Mouse (Mus musculus): ENCODE results near the gene Il9r. TPM values are rescaled to one million over a fixed set of nuclear protein-coding genes. Genes with fewer than 3 reads are reported as not detected.

The Il9r gene
- total and polyA plus RNA-seq, 3 experiments: 20.0 to 52.1 (median 47.5) TPM

GRCm38 (mm10) chr11:32160341-32160740, 39.7 kb downstream of the Il9r start:
- dilution Hi-C loops (cut with MboI; ENCODE audit: extremely low pct_ligation_motif_present, extremely low pct_unique_long_range_greater_than_20kb, low sequenced_read_pairs) (no loop called here), in situ Hi-C loops (cut with MboI; ENCODE audit: low pct_ligation_motif_present, low pct_unique_long_range_greater_than_20kb, low sequenced_read_pairs) (no loop called here)
- Histone ChIP-seq H3K4me2 (ENCODE audit: insufficient read depth, low read depth, poor library complexity, severe bottlenecking) (no peak overlapping the region), H3K9ac (ENCODE audit: insufficient read depth, low read depth) (no peak overlapping the region), H3K79me2 (replicated peaks; ENCODE audit: control insufficient read depth, extremely low read depth, insufficient read depth, poor library complexity, severe bottlenecking) (no peaks in the 10 kb centered on the region), H3K27me3 (replicated peaks) (peaks cover 33% of the 10 kb centered on the region), H3K9me3 (replicated peaks; ENCODE audit: low read length) (no peaks in the 10 kb centered on the region), H3K4me1 (ENCODE audit: control insufficient read depth in 1 of 2, insufficient read depth in 2 of 2) (peaks cover 3 to 6% of the 10 kb centered on the region in 2 experiments), H3K4me3 (replicated peaks in 1 of 3; ENCODE audit: low read depth in 2 of 3, low read length in 2 of 3, poor library complexity in 1 of 3) (no peak overlapping the region), H3K36me3 (replicated peaks in 1 of 2; ENCODE audit: control insufficient read depth in 1 of 2, insufficient read depth in 1 of 2, low read length in 1 of 2) (no peaks in the 10 kb centered on the region), H3K27ac (ENCODE audit: insufficient read depth, low read depth) (no peak overlapping the region)
- no peak for TF ChIP-seq ZMIZ1 (IDR thresholded peaks at IDR 0.05; ENCODE audit: low read depth, low read length)
- TF ChIP-seq USF1 (IDR thresholded peaks at IDR 0.05; ENCODE audit: low read depth, low read length): no peak
- no peak for TF ChIP-seq ZC3H11A (IDR thresholded peaks at IDR 0.05; ENCODE audit: low read depth, low read length)
- no peak for TF ChIP-seq SIN3A (IDR thresholded peaks at IDR 0.05; ENCODE audit: low read length)
- no peak for TF ChIP-seq JUND (conservative IDR thresholded peaks at IDR 0.05; ENCODE audit: low read depth, low read length)
- no peak for TF ChIP-seq TCF12 (IDR thresholded peaks at IDR 0.05; ENCODE audit: low read depth, low read length)
- no peak for DNase-seq (ENCODE audit: extremely low read depth)

GRCm38 (mm10) chr11:32159176-32159575, 40.9 kb downstream of the Il9r start:
- H3K4me2 ChIP-seq (ENCODE audit: insufficient read depth, low read depth, poor library complexity, severe bottlenecking): no peak overlapping the region
- no peak overlapping the region for H3K27ac ChIP-seq (ENCODE audit: insufficient read depth, low read depth)
- in situ Hi-C loops (cut with MboI; ENCODE audit: low pct_ligation_motif_present, low pct_unique_long_range_greater_than_20kb, low sequenced_read_pairs) (no loop called here), dilution Hi-C loops (cut with MboI; ENCODE audit: extremely low pct_ligation_motif_present, extremely low pct_unique_long_range_greater_than_20kb, low sequenced_read_pairs) (no loop called here)
- no peaks in the 10 kb centered on the region for H3K79me2 ChIP-seq (replicated peaks; ENCODE audit: control insufficient read depth, extremely low read depth, insufficient read depth, poor library complexity, severe bottlenecking)
- H3K27me3 ChIP-seq (replicated peaks): peaks cover 33% of the 10 kb centered on the region
- no peak for TF ChIP-seq MYC (IDR thresholded peaks at IDR 0.05; ENCODE audit: low read depth, low read length)
- TF ChIP-seq IRF4 (IDR thresholded peaks at IDR 0.05; ENCODE audit: low read depth, low read length): no peak
- no peak for TF ChIP-seq EP300 (IDR thresholded peaks at IDR 0.05; ENCODE audit: low read length)
- no peak for TF ChIP-seq SIN3A (IDR thresholded peaks at IDR 0.05; ENCODE audit: low read length)
- no peak for TF ChIP-seq HCFC1 (IDR thresholded peaks at IDR 0.05; ENCODE audit: low read depth, low read length)
- no peak for TF ChIP-seq ZNF384 (IDR thresholded peaks at IDR 0.05; ENCODE audit: low read depth, low read length)
- no peak for TF ChIP-seq MAZ (IDR thresholded peaks at IDR 0.05; ENCODE audit: low read depth, low read length)
- TF ChIP-seq MAFK (IDR thresholded peaks at IDR 0.05; ENCODE audit: insufficient replicate concordance, low read length): no peak
- TF ChIP-seq ELF1 (IDR thresholded peaks at IDR 0.05; ENCODE audit: low read depth, low read length): no peak
- no peak for TF ChIP-seq MXI1 (IDR thresholded peaks at IDR 0.05; ENCODE audit: low read depth, low read length)
- no peak for TF ChIP-seq POLR2A (IDR thresholded peaks at IDR 0.05; ENCODE audit: low read depth, low read length)
- no peak for TF ChIP-seq USF1 (IDR thresholded peaks at IDR 0.05; ENCODE audit: low read depth, low read length)
- TF ChIP-seq UBTF (IDR thresholded peaks at IDR 0.05; ENCODE audit: low read depth, low read length): no peak
- TF ChIP-seq MAX (IDR thresholded peaks at IDR 0.05; ENCODE audit: low read length): no peak
- TF ChIP-seq GABPA (IDR thresholded peaks at IDR 0.05; ENCODE audit: insufficient replicate concordance, low read depth, low read length): no peak
- H3K9ac ChIP-seq (ENCODE audit: insufficient read depth, low read depth): no peak overlapping the region
- no peaks in the 10 kb centered on the region for H3K36me3 ChIP-seq (replicated peaks in 1 of 2; ENCODE audit: control insufficient read depth in 1 of 2, insufficient read depth in 1 of 2, low read length in 1 of 2)
- H3K9me3 ChIP-seq (replicated peaks; ENCODE audit: low read length): no peaks in the 10 kb centered on the region
- no peak overlapping the region for H3K4me3 ChIP-seq (replicated peaks in 1 of 3; ENCODE audit: low read depth in 2 of 3, low read length in 2 of 3, poor library complexity in 1 of 3)
- no peak for DNase-seq (ENCODE audit: extremely low read depth)
- peaks cover 3 to 6% of the 10 kb centered on the region in 2 experiments for H3K4me1 ChIP-seq (ENCODE audit: control insufficient read depth in 1 of 2, insufficient read depth in 2 of 2)
